8 mouse cellular contexts compared by ENCODE assay signal in genomic region chr4:136159802-136160397, GRCm38 (mm10). TPM values are rescaled to one million over a fixed set of nuclear protein-coding genes. Genes with fewer than 3 reads are reported as not detected.
DNase-seq lines count a peak whose midpoint lies in the region; ATAC-seq and TF ChIP-seq lines count a peak whose summit lies in the region.

No protein-coding gene starts in this region.

- no peak overlapping the region for H3K27ac ChIP-seq in embryonic facial prominence, embryonic 14.5 days (replicated peaks; ENCODE audit: low read depth, low read length)
- H3K27ac ChIP-seq in heart, embryonic 12.5 days (ENCODE audit: poor library complexity, severe bottlenecking) = no peak overlapping the region
- no peak overlapping the region for H3K27ac ChIP-seq in kidney, embryonic 16.5 days (ENCODE audit: low read length)
- H3K27ac ChIP-seq in liver, adult 2 months (replicated peaks; ENCODE audit: insufficient read depth, low read depth, low read length) = no peak overlapping the region
- H3K27ac ChIP-seq in stomach, embryonic 16.5 days (ENCODE audit: low read length) = no peak overlapping the region

- no peaks in the 10 kb centered on the region for H3K27me3 ChIP-seq in embryonic facial prominence, embryonic 14.5 days (replicated peaks; ENCODE audit: control insufficient read depth, insufficient read depth, low read length)
- no peaks in the 10 kb centered on the region for H3K27me3 ChIP-seq in heart, embryonic 12.5 days (replicated peaks)
- no peaks in the 10 kb centered on the region for H3K27me3 ChIP-seq in kidney, embryonic 16.5 days (ENCODE audit: insufficient read depth, low read length)
- H3K27me3 ChIP-seq in liver, adult 2 months (ENCODE audit: control insufficient read depth, insufficient read depth, low read length) = no peaks in the 10 kb centered on the region
- H3K27me3 ChIP-seq in stomach, embryonic 16.5 days (ENCODE audit: control insufficient read depth, insufficient read depth, low read length) = no peaks in the 10 kb centered on the region

- 14% methylated on average over 5 of the region's 5 CpGs for WGBS in embryonic facial prominence, embryonic 14.5 days
- 10% methylated on average over 5 of the region's 5 CpGs for WGBS in heart, embryonic 12.5 days
- 13% methylated on average over 5 of the region's 5 CpGs for WGBS in kidney, embryonic 16.5 days
- 32% methylated on average over 5 of the region's 5 CpGs for WGBS in liver, adult 2 months
- 12% methylated on average over 5 of the region's 5 CpGs for WGBS in stomach, embryonic 16.5 days

- H3K9ac ChIP-seq in embryonic facial prominence, embryonic 14.5 days (ENCODE audit: low read depth, low read length) = no peak overlapping the region
- H3K9ac ChIP-seq in heart, embryonic 12.5 days = no peak overlapping the region
- H3K9ac ChIP-seq in kidney, embryonic 16.5 days (replicated peaks; ENCODE audit: low read length) = peak overlapping the region; percentile 35; the same call in 1 of the 2 replicates
- H3K9ac ChIP-seq in liver, adult 2 months (ENCODE audit: low read depth, low read length) = no peak overlapping the region
- H3K9ac ChIP-seq in stomach, embryonic 16.5 days (ENCODE audit: low read length) = peak overlapping the region; percentile 36; the same call in 1 of the 2 replicates

- peak; percentile 94 for TF ChIP-seq CTCF in liver, adult 2 months (IDR thresholded peaks at IDR 0.05; ENCODE audit: low read depth, low read length)

- ATAC-seq in embryonic facial prominence, embryonic 14.5 days (ENCODE audit: low read depth) = peak; percentile 39
- 0 out of 2 replicates have a peak, but pooled peaks have one; percentile 20 for ATAC-seq in heart, embryonic 12.5 days (ENCODE audit: insufficient number of reproducible peaks, low FRiP score)
- ATAC-seq in kidney, embryonic 16.5 days (ENCODE audit: low FRiP score, low TSS enrichment) = peak; percentile 53; the same call in 1 of the 2 replicates
- ATAC-seq in monocyte, adult 5-6 weeks (replicated peaks; ENCODE audit: insufficient number of reproducible peaks, low FRiP score, low TSS enrichment, poor library complexity, severe bottlenecking) = peak; percentile 88
- peak; percentile 39; the same call in 1 of the 2 replicates for ATAC-seq in stomach, embryonic 16.5 days (ENCODE audit: insufficient read depth, low FRiP score)

- peak; percentile 84 for DNase-seq in CD4-positive helper T cell, adult 2 months (ENCODE audit: low read depth, low spot score)
- peak; percentile 78 for DNase-seq in adrenal gland, postnatal 36 days
- peak; percentile 82 for DNase-seq in embryonic facial prominence, embryonic 14.5 days (ENCODE audit: low spot score)
- DNase-seq in liver, adult 2 months (ENCODE audit: extremely low read depth, low read depth, low spot score) = peak; percentile 71

- H3K4me1 ChIP-seq in embryonic facial prominence, embryonic 14.5 days (ENCODE audit: control insufficient read depth, insufficient read depth, low read length) = 0 out of 2 replicates have a peak, but pooled peaks cover 5% of the 10 kb centered on the region
- peaks cover 9% of the 10 kb centered on the region for H3K4me1 ChIP-seq in heart, embryonic 12.5 days (replicated peaks)
- H3K4me1 ChIP-seq in kidney, embryonic 16.5 days (ENCODE audit: insufficient read depth, low read length) = peaks cover 10% of the 10 kb centered on the region
- H3K4me1 ChIP-seq in liver, adult 2 months (ENCODE audit: control insufficient read depth, insufficient read depth, low read length) = peaks cover 2% of the 10 kb centered on the region; the same call in 1 of the 2 replicates
- H3K4me1 ChIP-seq in stomach, embryonic 16.5 days (ENCODE audit: control insufficient read depth, insufficient read depth, low read length) = 0 out of 2 replicates have a peak, but pooled peaks cover 6% of the 10 kb centered on the region

- no peak for TF ChIP-seq POLR2A in liver, adult 2 months (IDR thresholded peaks at IDR 0.05; ENCODE audit: extremely low read depth, insufficient read depth, low read length)

- H3K9me3 ChIP-seq in embryonic facial prominence, embryonic 14.5 days (ENCODE audit: control insufficient read depth, low read length) = no peaks in the 10 kb centered on the region
- no peaks in the 10 kb centered on the region for H3K9me3 ChIP-seq in heart, embryonic 12.5 days (replicated peaks)
- no peaks in the 10 kb centered on the region for H3K9me3 ChIP-seq in kidney, embryonic 16.5 days (ENCODE audit: low read length)
- H3K9me3 ChIP-seq in stomach, embryonic 16.5 days (replicated peaks; ENCODE audit: control insufficient read depth, low read length) = no peaks in the 10 kb centered on the region

- no peak overlapping the region for H3K4me2 ChIP-seq in embryonic facial prominence, embryonic 14.5 days (ENCODE audit: low read depth, low read length)
- no peak overlapping the region for H3K4me2 ChIP-seq in heart, embryonic 12.5 days
- peak overlapping the region; percentile 26; the same call in 1 of the 2 replicates for H3K4me2 ChIP-seq in kidney, embryonic 16.5 days (replicated peaks; ENCODE audit: low read depth, low read length)
- H3K4me2 ChIP-seq in stomach, embryonic 16.5 days (ENCODE audit: low read depth, low read length) = peak overlapping the region; percentile 14; the same call in 1 of the 2 replicates

- H3K4me3 ChIP-seq in embryonic facial prominence, embryonic 14.5 days (ENCODE audit: low read depth, low read length) = no peak overlapping the region
- H3K4me3 ChIP-seq in heart, embryonic 12.5 days = no peak overlapping the region
- H3K4me3 ChIP-seq in kidney, embryonic 16.5 days (ENCODE audit: low read length) = no peak overlapping the region
- no peak overlapping the region for H3K4me3 ChIP-seq in liver, adult 2 months (ENCODE audit: insufficient read depth, low read depth, low read length)
- H3K4me3 ChIP-seq in stomach, embryonic 16.5 days (replicated peaks; ENCODE audit: low read length) = no peak overlapping the region

- no peaks in the 10 kb centered on the region for H3K36me3 ChIP-seq in embryonic facial prominence, embryonic 14.5 days (ENCODE audit: control insufficient read depth, insufficient read depth, low read length)
- no peaks in the 10 kb centered on the region for H3K36me3 ChIP-seq in heart, embryonic 12.5 days
- H3K36me3 ChIP-seq in kidney, embryonic 16.5 days (ENCODE audit: insufficient read depth, low read length) = no peaks in the 10 kb centered on the region
- H3K36me3 ChIP-seq in liver, adult 2 months (ENCODE audit: control insufficient read depth, insufficient read depth, low read length) = no peaks in the 10 kb centered on the region
- no peaks in the 10 kb centered on the region for H3K36me3 ChIP-seq in stomach, embryonic 16.5 days (ENCODE audit: control insufficient read depth, insufficient read depth, low read length)

- H3K79me2 ChIP-seq in liver, adult 2 months (ENCODE audit: control insufficient read depth, insufficient read depth, low read length) = no peaks in the 10 kb centered on the region

RNA-seq across cellular contexts. Expression of gene E2f2, which starts 12.3 kb away (rescaled TPM):
- total RNA-seq in adrenal gland, postnatal 36 days (2021) = 1 to 10 TPM; 2.1 to 2.3 TPM
- 7.9 and 10.1 TPM in 2 replicates for polyA plus RNA-seq in embryonic facial prominence, embryonic 14.5 days (2014; fragmentation: Nextera tagmentation; extraction: Ambion mirVana)
- 8.1 and 9.3 TPM in 2 replicates for polyA plus RNA-seq in heart, embryonic 12.5 days (2016; fragmentation: Nextera tagmentation; extraction: Ambion mirVana)
- 7.3 and 8.3 TPM in 2 replicates for polyA plus RNA-seq in kidney, embryonic 16.5 days (2015; fragmentation: Nextera tagmentation; extraction: Ambion mirVana)
- total RNA-seq in liver, adult 2 months (2014; rRNA removed) = 0.40 and 0.46 TPM in 2 replicates
- 0.75 and 0.76 TPM in 2 replicates for polyA plus RNA-seq in liver, adult 2 months (2012; rRNA removed)
- 18.1 to 19.7 TPM (median 18.4 TPM) in 3 replicates for total RNA-seq in monocyte, adult 5-6 weeks (2017)
- polyA plus RNA-seq in stomach, embryonic 16.5 days (2015; fragmentation: Nextera tagmentation; extraction: Ambion mirVana) = 7.7 and 9.3 TPM in 2 replicates

RNA-seq across cellular contexts. Expression of gene Id3, which starts 16.6 kb away (rescaled TPM):
- 10 to 100 TPM; 60.0 to 74.0 TPM for total RNA-seq in adrenal gland, postnatal 36 days (2021)
- polyA plus RNA-seq in embryonic facial prominence, embryonic 14.5 days (2014; fragmentation: Nextera tagmentation; extraction: Ambion mirVana) = 404 and 407 TPM in 2 replicates
- polyA plus RNA-seq in heart, embryonic 12.5 days (2016; fragmentation: Nextera tagmentation; extraction: Ambion mirVana) = 320 and 321 TPM in 2 replicates
- polyA plus RNA-seq in kidney, embryonic 16.5 days (2015; fragmentation: Nextera tagmentation; extraction: Ambion mirVana) = 953 and 999 TPM in 2 replicates
- total RNA-seq in liver, adult 2 months (2014; rRNA removed) = 33.2 and 47.4 TPM in 2 replicates
- polyA plus RNA-seq in liver, adult 2 months (2012; rRNA removed) = 181 and 274 TPM in 2 replicates
- total RNA-seq in monocyte, adult 5-6 weeks (2017) = 4.9 to 16.7 TPM (median 8.5 TPM) in 3 replicates
- 271 and 285 TPM in 2 replicates for polyA plus RNA-seq in stomach, embryonic 16.5 days (2015; fragmentation: Nextera tagmentation; extraction: Ambion mirVana)

RNA-seq across cellular contexts. Expression of gene Asap3, which starts 46.3 kb away (rescaled TPM):
- 1 to 10 TPM; 1.7 to 2.1 TPM for total RNA-seq in adrenal gland, postnatal 36 days (2021)
- polyA plus RNA-seq in embryonic facial prominence, embryonic 14.5 days (2014; fragmentation: Nextera tagmentation; extraction: Ambion mirVana) = 8.1 and 11.3 TPM in 2 replicates
- polyA plus RNA-seq in heart, embryonic 12.5 days (2016; fragmentation: Nextera tagmentation; extraction: Ambion mirVana) = 2.9 and 3.4 TPM in 2 replicates
- 5.8 and 6.0 TPM in 2 replicates for polyA plus RNA-seq in kidney, embryonic 16.5 days (2015; fragmentation: Nextera tagmentation; extraction: Ambion mirVana)
- 3.3 and 5.6 TPM in 2 replicates for total RNA-seq in liver, adult 2 months (2014; rRNA removed)
- polyA plus RNA-seq in liver, adult 2 months (2012; rRNA removed) = 5.2 and 5.8 TPM in 2 replicates
- total RNA-seq in monocyte, adult 5-6 weeks (2017) = not detected in 3 replicates
- polyA plus RNA-seq in stomach, embryonic 16.5 days (2015; fragmentation: Nextera tagmentation; extraction: Ambion mirVana) = 7.0 and 7.1 TPM in 2 replicates

Comparison
In these comparisons a context has a peak if more than half of its experiments do, and no peak if none do; other contexts are left out.
1. ATAC-seq: peak in every context shown above with its lines; median percentile 88 in monocyte, adult 5-6 weeks; 53 in kidney, embryonic 16.5 days; 39 in embryonic facial prominence, embryonic 14.5 days; 39 in stomach, embryonic 16.5 days; 20 in heart, embryonic 12.5 days.
2. H3K4me2 ChIP-seq: peak in kidney, embryonic 16.5 days (single experiment) and stomach, embryonic 16.5 days (single experiment); none in embryonic facial prominence, embryonic 14.5 days (single experiment) and heart, embryonic 12.5 days (single experiment).
3. H3K9ac ChIP-seq: peak in kidney, embryonic 16.5 days (single experiment) and stomach, embryonic 16.5 days (single experiment); none in embryonic facial prominence, embryonic 14.5 days (single experiment), heart, embryonic 12.5 days (single experiment) and liver, adult 2 months (single experiment).
4. Peak in every context shown above with its lines, with median percentiles within 50 percentile points of each other: DNase-seq.